Mouse (Mus musculus) heart, adult 18-20 months (tissue): ENCODE measurements at regions not wholly inside any gene's neighbourhood (a gene's known extent, or its start where the extent isn't known, plus 50 kb on each side); places are given as distances from the start of the nearest gene placed in this dataset.
"Not testable (repeated sequence)": the region's sequence is repeated elsewhere in the genome, so short reads cannot be mapped to it uniquely, and the experiment has no call there.

Source experiments
- DNase-seq, 2 experiments: peaks; one replicate each; pipeline ENCODE4 v3.0.0; 2021 to 2022; ENCODE audit warnings: mixed read lengths in 1 of 2

- DNase-seq: peak; percentile 56 to 60
Observed at GRCm38 (mm10) chr5:148704769-148705168, 152.2 kb upstream of the Ubl3 start.

GRCm38 (mm10) chr5:148701859-148702258 is 149.3 kb upstream of the Ubl3 start:
- DNase-seq: no peak

- DNase-seq: no peak
Observed at GRCm38 (mm10) chr5:148701001-148701400, 148.4 kb upstream of the Ubl3 start.

GRCm38 (mm10) chr5:148700240-148700639 is 147.7 kb upstream of the Ubl3 start:
- peak in 1 of 2 experiments; percentile 54 for DNase-seq

- no peak for DNase-seq
Observed at GRCm38 (mm10) chr5:148697631-148698368, 145.2 kb upstream of the Ubl3 start.

- no peak for DNase-seq
Observed at GRCm38 (mm10) chr5:148694352-148694751, 141.8 kb upstream of the Ubl3 start.

- DNase-seq: no peak
Observed at GRCm38 (mm10) chr5:148691486-148691885, 138.9 kb upstream of the Ubl3 start.

- DNase-seq: no peak
Observed at GRCm38 (mm10) chr5:148690823-148691197, 138.2 kb upstream of the Ubl3 start.

GRCm38 (mm10) chr5:148690158-148690822 is 137.7 kb upstream of the Ubl3 start:
- no peak for DNase-seq

GRCm38 (mm10) chr5:148689297-148689696 is 136.7 kb upstream of the Ubl3 start:
- no peak for DNase-seq

GRCm38 (mm10) chr5:148688501-148688900 is 135.9 kb upstream of the Ubl3 start:
- no peak for DNase-seq

GRCm38 (mm10) chr5:148687827-148688226 is 135.2 kb upstream of the Ubl3 start:
- no peak for DNase-seq

- DNase-seq: no peak
Observed at GRCm38 (mm10) chr5:148684216-148684615, 131.6 kb upstream of the Ubl3 start.

GRCm38 (mm10) chr5:148682553-148682952 is 130.0 kb upstream of the Ubl3 start:
- no peak for DNase-seq

- DNase-seq: no peak
Observed at GRCm38 (mm10) chr5:148680341-148680740, 127.8 kb upstream of the Ubl3 start.

- no peak for DNase-seq
Observed at GRCm38 (mm10) chr5:148679586-148679985, 127.0 kb upstream of the Ubl3 start.

- DNase-seq: not testable (repeated sequence)
Observed at GRCm38 (mm10) chr5:148678285-148678937, 125.8 kb upstream of the Ubl3 start.

GRCm38 (mm10) chr5:148674281-148674680 is 121.7 kb upstream of the Ubl3 start:
- DNase-seq: no peak

- no peak for DNase-seq
Observed at GRCm38 (mm10) chr5:148662281-148662741, 109.7 kb upstream of the Ubl3 start.

- DNase-seq: no peak
Observed at GRCm38 (mm10) chr5:148661120-148661519, 108.5 kb upstream of the Ubl3 start.

GRCm38 (mm10) chr5:148657936-148658640 is 105.5 kb upstream of the Ubl3 start:
- no peak for DNase-seq

GRCm38 (mm10) chr5:148652525-148653243 is 100.1 kb upstream of the Ubl3 start:
- DNase-seq: no peak
